Mouse (Mus musculus) lung, embryonic 15.5 days (tissue): ENCODE data around the gene 1700003F12Rik. TPM values are rescaled to one million over a fixed set of nuclear protein-coding genes. Genes with fewer than 3 reads are reported as not detected.

Source experiments
- ATAC-seq: fragments of 200-750 bp; cut with Nextera tagmentation; 2 replicates; pipeline ENCODE4 v1.8.0; 2017; ENCODE audit warnings: moderate number of reproducible peaks, borderline replicate concordance; ENCODE audit not compliant: low FRiP score, low TSS enrichment; ENCODE audit errors: extremely low read depth
- H3K27ac ChIP-seq: fragments of 300-500 bp; sonication (generic); 2 replicates; pipeline ENCODE4 v1.5.1; 2015; ENCODE audit warnings: moderate library complexity, mild to moderate bottlenecking, inconsistent platforms
- H3K27me3 ChIP-seq: fragments of 300-500 bp; sonication (generic); 2 replicates; pipeline ENCODE4 v1.6.1; 2015; ENCODE audit warnings: inconsistent platforms
- H3K36me3 ChIP-seq: fragments of 300-500 bp; sonication (generic); 2 replicates; pipeline ENCODE4 v1.6.1; 2015; ENCODE audit warnings: inconsistent platforms
- H3K4me1 ChIP-seq: fragments of 300-500 bp; sonication (generic); 2 replicates; pipeline ENCODE4 v1.6.1; 2015; ENCODE audit warnings: inconsistent platforms
- H3K4me2 ChIP-seq: fragments of 300-500 bp; sonication (generic); 2 replicates; pipeline ENCODE4 v1.6.1; 2015; ENCODE audit warnings: inconsistent platforms, mild to moderate bottlenecking, moderate library complexity
- H3K4me3 ChIP-seq: fragments of 300-500 bp; sonication (generic); 2 replicates; pipeline ENCODE4 v1.5.1; 2015; ENCODE audit warnings: mild to moderate bottlenecking, inconsistent platforms
- H3K9ac ChIP-seq: fragments of 300-500 bp; sonication (generic); 2 replicates; pipeline ENCODE4 v1.6.1; 2015; ENCODE audit warnings: inconsistent platforms
- H3K9me3 ChIP-seq: fragments of 300-500 bp; sonication (generic); 2 replicates; pipeline ENCODE4 v1.6.1; 2016; ENCODE audit warnings: inconsistent platforms
- WGBS: fragments of 180-500 bp; shearing (Covaris S2); methylation state at CpG from one replicate; pipeline ENCODE4 v1.1.7; 2015; 5-methylcytosine and 5-hydroxymethylcytosine counted together
- polyA plus RNA-seq: library from polyadenylated mRNA; unstranded; fragments of >200 nt; fragmentation: Nextera tagmentation; extraction: Ambion mirVana; gene quantifications from 2 replicates; pipeline ENCODE4 v1.2.1, GENCODE M21; 2015

1700003F12Rik gene
- polyA plus RNA-seq, 1 experiment from 2014 or later = 0.91 TPM

- Histone ChIP-seq H3K27me3 (no peaks in the 10 kb centered on the region), H3K9ac (no peak overlapping the region), H3K4me1 (peaks cover 11% of the 10 kb centered on the region; the same call in 1 of the 2 replicates), H3K27ac (no peak overlapping the region), H3K4me2 (no peak overlapping the region), H3K36me3 (peaks cover 2% of the 10 kb centered on the region; the same call in 1 of the 2 replicates), H3K4me3 (no peak overlapping the region), H3K9me3 (no peaks in the 10 kb centered on the region)
- 83% methylated on average over 1 of the region's 1 CpGs for WGBS
- ATAC-seq = no peak
Measured at GRCm38 (mm10) chr2:154581421-154581820, 34.5 kb downstream of the 1700003F12Rik start.

- peak; percentile 37; the same call in 1 of the 2 replicates for ATAC-seq
- Histone ChIP-seq H3K9me3 (no peaks in the 10 kb centered on the region), H3K36me3 (peaks cover 11% of the 10 kb centered on the region; the same call in 1 of the 2 replicates), H3K4me1 (peaks cover 11% of the 10 kb centered on the region; the same call in 1 of the 2 replicates), H3K27me3 (no peaks in the 10 kb centered on the region), H3K4me2 (no peak overlapping the region), H3K4me3 (no peak overlapping the region), H3K27ac (0 out of 2 replicates have a peak overlapping the region, but pooled peaks have one; percentile 29), H3K9ac (no peak overlapping the region)
- WGBS = 44% methylated on average over 15 of the region's 15 CpGs
Measured at GRCm38 (mm10) chr2:154583906-154584872, 37.3 kb downstream of the 1700003F12Rik start.

- Histone ChIP-seq H3K9ac (no peak overlapping the region), H3K27me3 (no peaks in the 10 kb centered on the region), H3K4me3 (no peak overlapping the region), H3K36me3 (peaks cover 11% of the 10 kb centered on the region; the same call in 1 of the 2 replicates), H3K4me2 (no peak overlapping the region), H3K9me3 (no peaks in the 10 kb centered on the region), H3K27ac (no peak overlapping the region), H3K4me1 (peaks cover 11% of the 10 kb centered on the region; the same call in 1 of the 2 replicates)
- 60% methylated on average over 17 of the region's 17 CpGs for WGBS
- no peak for ATAC-seq
Measured at GRCm38 (mm10) chr2:154584931-154585601, 38.2 kb downstream of the 1700003F12Rik start.

GRCm38 (mm10) chr2:154586405-154586804 is 39.5 kb downstream of the 1700003F12Rik start:
- 79% methylated on average over 5 of the region's 5 CpGs for WGBS
- H3K27me3 ChIP-seq = no peaks in the 10 kb centered on the region
- H3K27ac ChIP-seq = no peak overlapping the region
- ATAC-seq = no peak
- peaks cover 11% of the 10 kb centered on the region; the same call in 1 of the 2 replicates for H3K4me1 ChIP-seq
- H3K9ac ChIP-seq = no peak overlapping the region
- peaks cover 11% of the 10 kb centered on the region; the same call in 1 of the 2 replicates for H3K36me3 ChIP-seq
- no peak overlapping the region for H3K4me3 ChIP-seq
- no peak overlapping the region for H3K4me2 ChIP-seq
- no peaks in the 10 kb centered on the region for H3K9me3 ChIP-seq

- 0 out of 2 replicates have a peak, but pooled peaks cover 8% of the 10 kb centered on the region for H3K4me1 ChIP-seq
- H3K36me3 ChIP-seq = peaks cover 12% of the 10 kb centered on the region; the same call in 1 of the 2 replicates
- 0 out of 2 replicates have a peak overlapping the region, but pooled peaks have one; percentile 0 for H3K27ac ChIP-seq
- no peak overlapping the region for H3K4me2 ChIP-seq
- WGBS = 79% methylated on average over 4 of the region's 4 CpGs
- no peaks in the 10 kb centered on the region for H3K27me3 ChIP-seq
- no peaks in the 10 kb centered on the region for H3K9me3 ChIP-seq
- ATAC-seq = no peak
- H3K9ac ChIP-seq = no peak overlapping the region
- no peak overlapping the region for H3K4me3 ChIP-seq
Measured at GRCm38 (mm10) chr2:154589051-154589450, 42.2 kb downstream of the 1700003F12Rik start.

- H3K27ac ChIP-seq = no peak overlapping the region
- ATAC-seq = no peak
- no peaks in the 10 kb centered on the region for H3K27me3 ChIP-seq
- no peaks in the 10 kb centered on the region for H3K9me3 ChIP-seq
- WGBS = 77% methylated on average over 3 of the region's 3 CpGs
- H3K36me3 ChIP-seq = peaks cover 22% of the 10 kb centered on the region
- H3K4me3 ChIP-seq = no peak overlapping the region
- H3K4me2 ChIP-seq = no peak overlapping the region
- H3K9ac ChIP-seq = no peak overlapping the region
- no peaks in the 10 kb centered on the region for H3K4me1 ChIP-seq
Measured at GRCm38 (mm10) chr2:154591239-154591638, 44.4 kb downstream of the 1700003F12Rik start.

GRCm38 (mm10) chr2:154593025-154593424 is 46.1 kb downstream of the 1700003F12Rik start:
- no peaks in the 10 kb centered on the region for H3K9me3 ChIP-seq
- H3K4me1 ChIP-seq = no peaks in the 10 kb centered on the region
- no peaks in the 10 kb centered on the region for H3K27me3 ChIP-seq
- no peak overlapping the region for H3K27ac ChIP-seq
- no peak overlapping the region for H3K4me3 ChIP-seq
- no peak overlapping the region for H3K4me2 ChIP-seq
- WGBS = 65% methylated on average over 3 of the region's 3 CpGs
- H3K9ac ChIP-seq = no peak overlapping the region
- no peak for ATAC-seq
- peaks cover 11% of the 10 kb centered on the region for H3K36me3 ChIP-seq

- ATAC-seq = no peak
- WGBS = 73% methylated on average over 5 of the region's 5 CpGs
- no peak overlapping the region for H3K4me2 ChIP-seq
- no peak overlapping the region for H3K9ac ChIP-seq
- peaks cover 11% of the 10 kb centered on the region for H3K36me3 ChIP-seq
- H3K9me3 ChIP-seq = no peaks in the 10 kb centered on the region
- H3K4me1 ChIP-seq = no peaks in the 10 kb centered on the region
- H3K27me3 ChIP-seq = no peaks in the 10 kb centered on the region
- H3K4me3 ChIP-seq = no peak overlapping the region
- no peak overlapping the region for H3K27ac ChIP-seq
Measured at GRCm38 (mm10) chr2:154595775-154596174, 48.9 kb downstream of the 1700003F12Rik start.

GRCm38 (mm10) chr2:154597399-154597798 is 50.5 kb downstream of the 1700003F12Rik start:
- Histone ChIP-seq H3K9me3 (no peaks in the 10 kb centered on the region), H3K27me3 (no peaks in the 10 kb centered on the region), H3K27ac (no peak overlapping the region), H3K36me3 (peaks cover 11% of the 10 kb centered on the region), H3K4me2 (no peak overlapping the region), H3K4me1 (peaks cover 2% of the 10 kb centered on the region; the same call in 1 of the 2 replicates), H3K4me3 (no peak overlapping the region), H3K9ac (no peak overlapping the region)
- 71% methylated on average over 3 of the region's 3 CpGs for WGBS
- ATAC-seq = no peak
